Mouse (Mus musculus) cerebellum, postnatal 14 days (tissue): ENCODE results near the gene Mif4gd.

Experiments
- DNase-seq, 2 experiments: peaks; one replicate each; pipeline ENCODE4 v3.0.0; 2021; ENCODE audit warnings: mixed read lengths in 2 of 2

Mif4gd gene

DNA sequence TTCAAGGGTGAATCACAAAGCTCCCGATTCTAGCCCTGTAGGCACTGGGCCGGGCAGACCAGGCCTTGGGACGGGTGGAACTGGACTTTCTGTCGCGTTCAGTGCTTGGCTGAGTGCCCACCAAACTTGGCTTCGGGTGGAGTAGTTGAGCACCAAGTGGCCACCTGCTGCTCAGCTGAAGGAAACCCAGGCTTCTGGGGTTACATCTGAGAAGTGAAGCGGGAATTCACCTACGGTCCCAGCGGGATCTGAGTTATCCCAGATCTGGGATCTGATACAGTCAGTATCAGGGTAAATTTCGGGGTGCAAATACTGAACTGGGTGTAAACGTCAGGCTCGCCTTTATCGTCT is 735 bp downstream of the Mif4gd start:
- peak; percentile 82 to 87 for DNase-seq

DNA sequence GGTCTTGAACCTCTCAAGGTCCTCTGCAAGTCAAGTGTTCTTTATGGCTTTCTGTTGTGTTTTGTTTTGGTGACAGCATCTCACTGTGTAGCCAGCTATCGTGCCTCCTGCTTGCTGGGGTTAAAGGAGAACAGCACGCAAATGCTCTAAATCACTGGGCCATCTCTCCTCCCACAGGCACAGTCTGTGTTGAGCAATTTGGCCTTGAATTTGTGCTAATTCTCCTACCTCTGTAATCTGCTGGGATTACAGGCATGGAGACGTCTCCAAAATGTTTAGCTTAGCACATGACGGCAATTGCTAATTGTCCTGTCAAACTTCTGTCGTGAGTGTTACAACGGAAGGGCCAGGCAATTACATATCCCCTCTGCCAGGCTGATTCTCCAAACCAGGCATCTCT is 1.6 kb downstream of the Mif4gd start:
- DNase-seq, result no peak

DNA sequence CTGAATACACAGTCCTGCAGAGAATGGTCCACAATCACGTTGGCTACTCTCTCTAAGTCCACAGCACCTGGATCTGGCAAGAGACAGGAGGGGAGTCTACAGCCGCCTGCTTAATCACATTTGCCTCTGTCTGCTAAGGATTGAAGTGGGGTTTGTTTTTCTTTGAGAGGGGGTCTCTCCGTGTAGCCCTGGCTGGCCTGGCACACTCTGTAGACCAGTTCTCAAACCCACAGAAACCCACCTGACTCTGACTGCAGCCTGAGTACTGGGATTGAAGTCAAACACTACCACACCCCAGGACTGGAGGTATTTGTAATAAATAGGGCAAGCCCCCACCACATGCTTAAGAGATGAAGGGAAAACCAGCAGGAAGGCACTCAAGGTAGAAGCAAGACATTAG is 3.2 kb downstream of the Mif4gd start:
- DNase-seq, result no peak

DNA sequence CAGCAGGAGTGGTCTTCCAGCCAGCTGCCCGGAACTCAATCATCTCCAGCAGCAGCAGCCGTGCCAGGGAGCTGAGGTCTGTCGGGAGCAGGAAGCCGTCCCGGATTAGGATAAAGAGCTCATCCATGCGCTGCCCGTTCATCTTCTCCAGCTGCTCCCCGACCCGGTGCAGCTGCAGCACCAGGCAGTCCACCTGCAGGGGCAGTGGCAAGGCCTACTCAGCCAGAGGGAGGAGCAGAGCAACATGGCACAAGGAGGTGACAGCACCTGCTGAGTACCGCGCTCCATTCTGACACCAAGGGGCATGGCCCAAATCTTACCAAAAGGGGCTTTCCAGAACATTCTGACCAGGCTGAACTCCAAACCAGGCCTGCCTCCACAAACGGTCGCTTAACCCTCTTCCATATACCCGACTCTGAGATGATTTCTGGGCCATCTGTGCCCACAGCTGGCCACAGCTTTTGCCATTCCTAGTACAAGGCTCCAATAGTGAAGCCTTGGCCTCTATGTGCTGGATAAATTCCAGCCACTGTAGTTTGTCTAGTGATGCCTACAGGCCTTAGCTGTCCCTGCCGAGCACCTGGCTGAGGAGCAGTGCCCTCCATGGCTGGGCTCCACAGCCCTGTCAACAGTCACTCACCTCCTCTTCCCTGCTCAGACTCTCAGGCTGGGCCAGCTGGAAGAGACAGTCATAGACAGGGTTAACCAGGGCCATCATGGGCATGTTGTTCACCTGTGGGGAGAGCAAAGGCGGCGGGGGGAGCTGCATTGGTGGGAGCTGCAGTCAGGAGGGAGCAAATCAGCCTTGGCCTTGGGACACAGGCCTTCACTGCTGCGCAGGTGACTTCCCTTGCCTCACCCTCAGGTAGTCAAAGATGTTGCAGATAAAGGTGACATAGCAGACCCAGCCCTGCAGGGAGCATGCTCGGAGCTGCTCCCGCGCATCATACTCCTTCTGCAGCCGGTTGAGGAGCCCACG is 4.1 kb downstream of the Mif4gd start:
- peak; percentile 46 to 69 for DNase-seq

DNA sequence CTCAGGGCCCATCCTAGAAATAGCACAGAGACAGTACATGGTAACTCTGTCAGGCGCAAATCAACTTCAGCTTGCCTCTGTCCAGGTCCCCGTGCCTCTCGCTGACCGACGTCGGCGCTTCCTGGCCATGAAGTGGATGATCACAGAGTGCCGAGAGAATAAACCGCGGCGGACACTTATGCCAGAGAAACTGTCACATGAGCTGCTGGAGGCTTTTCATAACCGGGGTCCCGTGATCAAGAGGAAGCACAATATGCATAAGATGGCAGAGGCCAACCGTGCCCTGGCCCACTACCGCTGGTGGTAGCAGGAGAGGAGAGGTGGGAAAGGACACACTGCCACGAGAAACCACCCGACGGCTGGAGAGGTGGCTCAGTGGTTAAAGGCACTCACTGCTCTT is 6.0 kb downstream of the Mif4gd start:
- no peak for DNase-seq

DNA sequence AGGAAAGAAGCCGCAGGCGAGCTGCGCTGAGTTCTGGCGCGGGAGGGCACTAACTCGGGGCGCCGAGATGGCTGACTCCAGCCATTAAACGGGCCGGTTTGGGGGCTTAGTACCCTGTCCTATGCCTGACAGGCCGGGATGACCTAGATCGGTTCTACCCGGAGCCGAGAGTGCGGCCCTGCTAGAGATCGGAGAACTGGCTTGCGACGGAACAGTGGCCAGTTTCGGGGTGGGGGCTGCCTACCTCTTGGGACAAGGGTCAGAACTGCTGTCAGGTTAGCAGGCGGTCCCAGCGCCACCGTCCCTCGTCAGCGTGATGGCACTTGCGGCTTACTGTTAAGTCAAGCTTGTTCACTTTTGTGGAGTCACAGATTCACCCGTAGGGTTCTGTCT is 8.5 kb downstream of the Mif4gd start:
- DNase-seq, result no peak

DNA sequence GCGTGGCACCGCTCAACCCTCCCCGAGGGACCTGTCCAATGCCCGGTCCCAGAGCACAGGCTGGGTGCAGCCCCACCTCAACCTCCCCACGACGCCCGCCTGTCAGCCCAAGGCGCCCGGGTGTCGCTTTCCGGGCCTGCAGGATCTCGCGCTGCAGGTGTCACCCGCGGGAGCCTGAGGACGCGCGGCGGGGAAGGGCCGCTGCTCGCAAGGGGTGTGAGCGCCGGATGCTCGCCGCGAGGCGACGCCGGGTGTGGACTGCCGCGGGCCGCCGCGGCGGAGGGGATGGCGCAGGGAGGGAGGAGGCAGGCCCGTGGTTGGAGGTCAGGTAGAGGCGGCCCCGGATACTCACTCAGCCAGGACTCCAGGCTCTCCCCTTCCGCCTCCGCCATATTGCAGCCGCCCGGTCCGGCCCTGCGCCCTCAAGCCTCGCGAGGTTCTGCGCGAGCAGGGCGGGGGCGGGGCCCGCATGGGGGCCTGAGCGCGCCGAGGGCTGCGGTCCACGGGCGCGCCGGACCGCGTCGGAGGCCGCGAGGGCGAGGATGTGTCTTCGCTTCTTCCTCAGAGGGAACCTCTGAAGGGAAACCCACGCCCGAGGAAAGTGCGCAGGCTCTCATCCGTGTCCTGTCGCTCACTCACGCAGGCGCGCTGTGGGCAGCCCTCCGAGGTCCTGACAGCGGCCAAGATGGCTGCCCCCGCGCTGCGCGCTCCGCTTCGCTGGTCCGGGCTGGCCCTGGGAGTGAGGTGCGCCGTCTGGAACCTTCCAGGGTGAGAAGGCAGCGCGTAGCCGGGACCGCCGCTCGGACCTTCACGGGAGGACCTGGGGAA is 9.1 kb downstream of the Mif4gd start, which contains the start of the genes Mrps7 and Gga3:
TSS of gene Mrps7 (plus strand) at position 450 of the 828 bp plus-strand sequence.
TSS of gene Gga3 (minus strand) at position 576 of the 828 bp plus-strand sequence.
- DNase-seq, result peak; percentile 92 to 95

DNA sequence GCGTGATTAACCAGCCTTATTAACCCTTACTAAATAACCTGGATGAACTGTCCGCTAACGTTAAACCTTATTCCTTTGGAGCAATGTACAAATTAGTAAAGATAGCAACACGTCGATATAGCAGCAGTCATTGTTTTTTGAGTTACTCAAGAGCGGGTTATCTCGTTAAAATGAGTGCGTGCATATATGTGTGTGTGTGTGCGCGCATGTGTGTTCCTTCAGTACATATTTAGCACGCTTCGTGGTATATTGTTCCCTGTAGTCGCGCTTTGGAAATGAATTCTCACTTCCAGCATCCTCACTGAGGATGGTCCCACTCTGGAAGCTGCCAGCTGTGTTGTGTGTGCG is 9.7 kb downstream of the Mif4gd start:
- DNase-seq, result no peak

DNA sequence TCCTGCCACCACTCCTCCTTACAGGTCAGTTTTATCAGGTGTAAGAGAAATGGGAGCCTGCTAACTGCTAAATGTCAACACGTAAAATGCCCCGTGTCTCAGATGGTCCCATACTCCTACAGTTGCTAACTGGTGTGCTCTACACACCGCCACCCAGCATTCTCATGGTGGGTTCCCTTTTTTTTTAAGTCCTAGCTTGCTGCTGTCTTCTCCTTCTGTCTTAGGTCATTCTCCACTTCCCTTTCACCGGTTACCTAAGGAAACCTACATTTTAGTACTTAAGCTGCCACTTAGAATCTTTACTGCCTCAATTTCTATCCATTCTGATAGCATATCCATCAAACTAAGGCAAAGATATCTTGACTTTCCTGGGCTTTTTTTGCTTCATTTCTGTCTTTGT is 11.6 kb downstream of the Mif4gd start:
- no peak for DNase-seq

DNA sequence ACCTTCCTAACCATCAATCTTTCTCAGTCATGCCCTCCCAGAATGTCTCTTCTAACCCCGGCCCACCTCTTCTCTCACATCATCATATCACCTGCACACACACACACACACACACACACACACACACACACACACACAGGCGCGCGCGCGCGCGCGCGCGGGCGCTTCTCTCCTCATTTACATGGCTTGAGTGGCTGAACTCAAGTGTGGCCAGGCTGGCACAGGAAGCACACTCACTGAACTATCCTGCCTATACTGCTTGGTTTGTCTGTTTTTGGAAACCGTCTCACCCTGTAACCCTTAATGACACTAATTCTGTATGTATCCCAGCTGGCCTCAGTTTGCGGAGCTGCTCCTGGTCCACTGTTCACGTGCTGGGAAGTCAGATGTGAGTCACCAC is 12.0 kb downstream of the Mif4gd start:
- no peak for DNase-seq

DNA sequence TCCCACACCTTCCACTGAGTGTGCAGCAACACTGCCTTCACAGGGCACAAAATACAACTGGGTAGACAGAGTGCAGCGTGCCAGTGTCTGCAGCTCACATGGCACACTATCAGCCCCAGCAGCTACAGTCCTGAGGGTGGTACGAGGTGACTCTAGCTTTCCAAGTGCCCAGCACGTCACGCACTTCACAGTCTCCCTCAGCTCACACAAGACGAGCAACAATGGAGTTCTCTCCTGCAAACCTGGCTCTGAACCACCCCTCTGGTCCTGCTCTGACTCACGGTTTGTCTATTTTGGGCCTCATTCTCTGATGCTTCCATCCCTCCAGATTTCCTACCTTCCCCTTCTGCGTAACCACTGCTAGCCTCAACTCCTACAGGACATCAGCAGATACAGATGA is 13.0 kb downstream of the Mif4gd start:
- no peak for DNase-seq

DNA sequence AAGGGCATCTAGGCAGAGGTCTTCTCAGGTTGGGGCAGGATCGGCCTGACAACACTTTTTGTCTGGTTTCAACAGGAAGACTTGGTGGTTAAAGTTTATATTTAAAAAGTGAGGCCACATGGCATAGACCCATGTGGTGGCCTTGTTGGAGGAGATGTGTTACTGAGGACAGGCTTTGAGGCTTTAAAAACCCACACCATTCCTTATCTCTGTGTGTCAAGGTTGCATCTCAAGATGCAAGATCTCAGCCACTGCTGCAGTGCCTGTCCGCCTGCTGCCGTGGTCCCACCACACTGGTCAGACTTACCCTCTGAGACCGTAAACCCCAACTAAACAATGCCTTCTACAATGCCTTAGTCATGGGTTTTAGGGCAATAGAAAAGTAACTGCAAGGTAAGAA is 14.5 kb downstream of the Mif4gd start:
- DNase-seq, result no peak

DNA sequence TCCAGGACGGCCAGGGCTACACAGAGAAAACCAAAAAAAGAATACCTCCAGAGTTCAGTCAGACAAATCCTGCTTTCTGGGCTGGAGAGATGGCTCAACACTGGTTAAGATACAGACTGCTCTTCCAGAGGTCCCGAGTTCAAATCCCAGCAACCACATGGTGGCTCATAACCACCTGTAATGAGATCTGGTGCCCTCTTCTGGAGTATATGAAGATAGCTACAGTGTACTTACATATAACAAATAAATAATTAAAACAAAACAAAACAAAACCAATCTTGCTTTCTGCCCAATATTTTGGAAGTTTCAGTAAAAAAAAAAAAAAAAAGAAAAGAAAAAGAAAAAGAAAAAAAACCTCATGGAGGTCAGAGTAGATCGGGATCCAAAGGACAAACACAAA is 17.6 kb downstream of the Mif4gd start:
- no peak for DNase-seq

DNA sequence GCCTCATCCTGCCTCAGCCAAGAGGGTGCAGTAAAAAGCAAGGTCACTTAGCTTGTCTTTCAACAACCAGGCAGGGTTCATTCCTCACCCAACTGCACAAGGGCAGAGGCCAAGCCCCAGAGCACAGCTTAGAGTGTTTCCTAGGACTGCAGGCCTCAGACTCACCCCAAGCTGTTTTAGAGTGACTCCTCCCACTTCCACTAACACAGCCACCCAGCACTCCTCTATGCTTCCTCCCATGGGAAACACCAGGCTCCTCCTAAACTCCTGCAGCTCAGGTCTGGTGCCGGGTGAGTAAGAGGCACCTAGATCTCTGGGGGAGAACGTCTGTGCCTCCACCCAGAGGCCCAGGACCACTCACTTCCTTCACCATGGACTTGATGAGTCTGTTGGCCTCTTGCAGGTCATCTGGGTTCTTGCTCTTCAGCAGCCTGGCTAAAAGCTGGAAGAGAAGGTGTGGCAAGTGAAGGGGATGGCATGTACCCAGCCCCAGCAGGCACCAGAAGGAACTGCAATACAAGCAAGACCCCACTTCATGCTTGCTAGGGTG is 22.2 kb downstream of the Mif4gd start:
- no peak for DNase-seq

DNA sequence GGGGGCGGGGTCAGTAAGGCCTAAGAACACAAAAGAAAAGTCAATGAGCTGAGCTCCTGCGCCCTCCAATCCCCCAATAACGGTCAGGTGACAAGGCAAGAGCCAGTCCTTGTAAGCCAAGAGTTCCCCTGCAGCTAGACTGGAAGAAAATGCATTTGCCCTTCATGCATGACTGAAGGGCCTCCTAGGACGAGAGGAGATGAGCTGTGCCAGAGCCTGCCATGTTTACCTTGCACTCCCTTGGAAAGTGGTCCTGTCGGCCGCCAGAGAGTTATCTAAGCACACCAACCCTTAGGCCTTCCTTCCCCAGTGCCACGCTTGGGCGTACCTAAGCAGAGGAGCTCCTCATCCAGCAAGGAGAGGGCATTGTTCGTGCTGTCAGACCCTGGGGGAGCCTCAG is 24.8 kb downstream of the Mif4gd start:
- no peak for DNase-seq

DNA sequence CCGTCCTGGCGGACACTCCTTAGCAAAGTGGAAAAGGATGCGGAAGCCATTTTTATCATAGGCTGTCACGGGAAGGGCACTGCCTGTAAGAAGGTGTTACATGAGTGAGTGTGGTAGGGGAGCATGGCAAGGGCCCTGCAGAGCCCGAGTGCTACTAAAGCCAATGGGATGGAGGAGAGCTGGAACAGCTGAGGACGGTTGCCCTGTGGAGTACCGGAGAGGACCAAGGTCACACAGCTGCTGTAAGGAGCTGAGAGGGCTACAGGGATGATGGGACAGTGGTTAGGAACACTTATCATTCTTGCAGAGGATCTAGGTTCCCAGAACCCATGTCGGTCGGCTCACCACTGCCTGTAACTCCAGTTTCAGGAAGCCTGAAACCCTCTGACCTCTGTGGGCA is 26.4 kb downstream of the Mif4gd start:
- no peak for DNase-seq

DNA sequence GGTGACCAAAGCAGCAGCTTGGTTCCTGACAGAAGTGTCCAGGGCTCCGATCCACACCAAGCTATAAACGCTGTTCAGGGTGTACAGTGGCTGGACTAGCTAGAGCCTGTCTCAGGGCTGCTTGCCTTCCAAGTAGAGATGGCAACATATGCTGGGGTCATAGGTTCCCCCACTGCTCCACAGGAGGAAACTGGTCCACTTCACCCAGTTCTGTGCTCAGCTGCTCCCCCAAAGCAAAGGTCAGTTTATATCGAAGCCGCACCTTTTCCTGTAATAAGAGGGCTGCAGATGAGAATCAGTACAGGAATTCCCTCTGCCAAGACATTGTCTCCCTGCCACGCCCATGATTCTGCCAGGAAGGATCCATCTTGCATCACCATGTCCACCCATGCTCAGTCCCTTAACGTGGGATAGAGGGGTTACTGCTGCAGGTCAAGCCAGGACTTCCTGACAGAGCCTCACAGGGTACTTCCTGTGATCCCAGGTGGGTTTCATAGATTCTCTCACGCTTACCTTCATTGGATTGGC is 27.1 kb downstream of the Mif4gd start:
- no peak for DNase-seq

DNA sequence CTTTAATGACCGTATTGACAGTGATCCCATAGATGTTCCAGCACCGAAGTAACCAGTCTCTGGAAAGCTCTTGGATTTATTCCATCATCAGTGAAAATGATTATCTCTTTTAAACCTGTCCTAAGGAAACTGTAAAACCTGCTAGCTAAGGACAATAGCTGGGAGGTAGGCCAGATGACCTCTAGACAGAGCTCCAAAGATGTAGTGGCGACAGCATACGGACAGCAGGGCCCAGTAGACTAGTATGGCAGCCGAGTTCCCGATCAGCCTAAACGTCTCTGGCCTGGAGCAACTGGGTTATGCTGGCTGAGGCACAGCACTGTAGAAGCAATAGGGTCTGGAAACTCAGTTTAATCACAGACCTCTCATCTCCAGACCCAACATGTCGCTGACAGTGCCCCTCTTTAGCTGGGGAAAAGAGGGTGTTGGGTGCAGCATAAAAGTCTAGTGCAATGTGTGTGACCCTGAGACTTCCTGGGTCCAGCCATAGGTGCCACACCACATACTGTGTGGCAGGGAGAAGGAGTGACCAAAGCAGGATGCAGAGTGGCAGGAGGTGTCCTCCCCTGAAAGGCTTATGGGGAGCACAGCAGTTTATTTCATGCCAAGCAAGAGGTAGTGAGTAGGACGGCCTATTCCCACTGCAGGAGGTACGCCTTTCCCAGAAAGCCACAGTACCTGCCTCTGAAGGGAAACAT is 28.2 kb downstream of the Mif4gd start:
- DNase-seq, result no peak

DNA sequence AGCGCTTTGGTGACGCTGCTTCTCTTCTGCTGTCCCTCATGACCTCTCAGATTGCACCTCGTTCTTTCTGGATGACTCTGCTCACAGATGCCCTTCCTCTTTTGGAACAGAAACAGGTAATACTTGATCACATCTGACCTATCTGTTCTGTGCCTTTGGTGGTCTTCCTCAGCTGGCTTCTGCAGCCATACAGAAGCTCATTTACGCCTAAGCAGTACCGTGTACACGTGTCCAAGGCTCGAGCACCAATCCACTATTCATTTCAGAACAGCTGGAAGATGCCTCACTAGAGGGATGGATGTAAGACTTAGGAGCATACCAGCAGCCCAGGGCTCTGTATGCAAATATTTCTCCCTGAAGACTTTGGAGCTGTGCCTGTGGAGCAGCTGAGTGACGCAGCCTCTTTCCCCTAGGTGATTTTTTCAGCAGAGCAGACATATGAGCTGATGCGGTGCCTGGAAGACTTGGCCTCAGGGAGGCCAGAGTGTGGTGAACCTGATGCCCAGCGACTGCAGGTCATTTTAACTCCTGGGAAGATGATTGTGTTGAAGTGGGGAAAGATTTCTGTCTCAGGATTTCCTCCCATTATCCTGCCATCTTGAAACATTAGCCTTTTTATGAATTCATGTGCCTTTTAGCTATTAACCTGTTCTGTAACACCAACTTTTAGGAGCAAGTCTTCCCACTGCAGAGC is 29.7 kb downstream of the Mif4gd start:
- DNase-seq, result no peak

DNA sequence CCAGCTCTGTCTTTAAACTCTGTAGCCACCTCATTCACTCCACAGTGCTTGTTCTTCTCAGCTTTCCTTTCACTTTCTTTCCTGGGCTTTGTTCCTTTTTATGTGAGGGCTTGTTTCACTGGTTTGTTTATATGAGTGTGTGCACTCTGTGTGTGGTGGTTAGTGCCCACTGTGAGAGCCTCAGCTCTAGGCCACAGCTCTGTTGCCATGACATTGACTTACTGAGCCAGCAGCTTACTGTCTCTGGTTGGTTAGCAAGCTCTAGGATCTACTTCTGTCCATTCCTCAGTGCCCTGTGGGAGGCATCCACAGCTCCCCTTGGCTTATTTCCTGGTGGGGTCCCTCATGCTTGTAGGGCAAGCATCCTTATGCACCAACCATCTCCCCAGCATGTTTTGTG is 33.7 kb downstream of the Mif4gd start:
- DNase-seq, result no peak

DNA sequence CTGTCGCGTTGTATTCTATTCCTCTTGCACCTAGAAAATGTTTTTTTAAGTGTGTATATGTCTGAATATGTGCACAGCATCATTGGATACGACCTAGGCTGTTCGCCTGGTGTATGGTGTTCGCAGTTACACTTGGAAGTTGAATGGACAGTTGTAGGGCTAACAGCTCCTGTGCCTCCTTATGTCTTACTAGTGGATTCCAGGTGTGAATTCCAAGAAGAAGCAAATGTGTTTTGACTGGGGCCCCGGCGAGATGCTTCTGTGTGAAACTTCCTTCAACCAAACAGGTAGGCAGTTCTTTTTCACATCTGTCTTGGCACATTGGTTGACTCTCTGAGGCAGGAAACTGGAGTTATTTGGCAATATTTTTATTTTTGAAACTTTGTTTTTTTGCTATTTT is 47.8 kb downstream of the Mif4gd start:
- no peak for DNase-seq
